Mouse (Mus musculus): ENCODE results near the gene Mmab. TPM values are rescaled to one million over a fixed set of nuclear protein-coding genes. Genes with fewer than 3 reads are reported as not detected.

Mmab gene
- total and polyA plus RNA-seq, 2 experiments from 2014 or later = 28.8 to 38.6 TPM

DNA sequence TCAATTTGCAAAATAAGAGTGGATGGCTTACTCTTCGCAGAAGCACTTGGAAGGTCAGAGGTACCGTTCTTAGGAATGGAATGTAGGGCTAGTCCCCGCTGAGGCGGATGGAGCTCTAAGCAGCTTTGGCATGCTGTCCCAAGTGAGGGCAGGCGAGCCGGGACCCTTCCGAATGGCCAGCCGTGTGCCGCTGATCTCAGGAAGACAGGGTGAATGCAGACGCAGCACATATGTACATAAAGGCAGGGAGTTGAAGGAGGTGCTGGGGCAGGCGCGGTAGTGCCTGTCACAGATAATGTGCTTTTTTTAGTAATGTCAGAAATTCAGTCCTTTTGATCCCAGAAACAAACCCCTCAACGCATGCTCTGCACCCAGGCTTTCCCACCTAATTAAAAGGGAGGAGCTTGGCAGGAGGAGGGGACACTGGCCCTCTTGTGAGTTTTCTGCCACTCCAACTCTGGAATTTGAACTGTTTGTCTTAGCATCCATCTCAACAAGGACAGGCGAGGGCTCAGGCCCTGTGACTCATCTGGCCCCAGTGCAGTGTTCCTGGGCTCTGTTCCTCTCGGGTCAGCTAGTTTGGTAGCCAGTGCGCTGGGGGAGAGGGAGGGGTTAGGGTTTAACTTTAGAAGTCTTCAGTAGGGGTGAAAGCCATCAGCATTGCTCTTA lies 30.7 kb downstream of the Mmab start:
- no peak overlapping the region for H3K27ac ChIP-seq (ENCODE audit: low read depth, low read length)
- H3K36me3 ChIP-seq (ENCODE audit: insufficient read depth, low read length) = peaks cover 85% of the 10 kb centered on the region
- no peak for ATAC-seq (ENCODE audit: low FRiP score)

DNA sequence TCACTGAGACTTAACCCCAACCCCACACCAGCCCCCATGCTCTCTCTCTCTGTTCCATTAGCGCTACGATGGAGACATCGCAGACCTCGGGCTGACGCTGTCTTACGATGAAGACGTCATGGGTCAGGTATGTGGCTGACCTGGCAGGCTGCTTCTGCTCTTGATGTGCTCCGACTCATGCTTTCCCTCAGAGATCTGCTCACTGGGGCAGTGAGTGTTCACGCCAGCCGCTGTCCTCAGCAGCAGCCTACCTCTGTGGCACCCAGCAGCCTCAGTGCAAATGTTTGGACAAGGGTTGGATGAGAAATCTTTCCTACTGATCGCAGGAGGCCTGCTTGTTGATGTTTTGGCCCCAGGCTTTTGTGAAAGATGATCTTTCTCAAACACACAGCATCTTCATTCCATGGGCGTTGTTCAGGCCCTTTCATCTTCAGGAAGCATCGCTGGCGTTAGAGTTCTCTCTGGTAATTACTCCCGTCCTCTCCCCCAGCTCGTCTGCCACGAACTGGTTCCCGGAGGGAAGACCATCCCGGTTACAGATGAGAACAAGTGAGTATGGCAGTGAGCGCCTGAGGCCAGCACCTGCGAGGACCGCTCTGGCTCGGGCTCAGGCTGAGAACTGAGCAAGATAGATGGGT lies 31.4 kb downstream of the Mmab start:
- ATAC-seq (ENCODE audit: low FRiP score) = no peak
- Histone ChIP-seq H3K36me3 (ENCODE audit: insufficient read depth, low read length) (peaks cover 88% of the 10 kb centered on the region), H3K4me3 (ENCODE audit: low read depth, low read length) (no peak overlapping the region), H3K4me2 (ENCODE audit: low read depth, low read length, poor library complexity, severe bottlenecking) (no peak overlapping the region), H3K4me1 (ENCODE audit: insufficient read depth, low read length) (no peaks in the 10 kb centered on the region), H3K27ac (ENCODE audit: low read depth, low read length) (no peak overlapping the region), H3K9ac (replicated peaks; ENCODE audit: low read length, poor library complexity, severe bottlenecking) (no peak overlapping the region), H3K27me3 (ENCODE audit: insufficient read depth, low read length) (no peaks in the 10 kb centered on the region), H3K9me3 (ENCODE audit: low read length) (no peaks in the 10 kb centered on the region)
- no peak for TF ChIP-seq CTCF (IDR thresholded peaks at IDR 0.05)
- DNase-seq (ENCODE audit: low spot score) = no peak
- WGBS = 81% methylated on average over 23 of the region's 23 CpGs

More for the DNA sequence above, 30.7 kb downstream of the Mmab start:
- Histone ChIP-seq H3K4me3 (ENCODE audit: low read depth, low read length) (no peak overlapping the region), H3K27me3 (ENCODE audit: insufficient read depth, low read length) (no peaks in the 10 kb centered on the region), H3K4me2 (ENCODE audit: low read depth, low read length, poor library complexity, severe bottlenecking) (no peak overlapping the region), H3K4me1 (ENCODE audit: insufficient read depth, low read length) (no peaks in the 10 kb centered on the region), H3K9ac (replicated peaks; ENCODE audit: low read length, poor library complexity, severe bottlenecking) (no peak overlapping the region), H3K9me3 (ENCODE audit: low read length) (no peaks in the 10 kb centered on the region)
- DNase-seq (ENCODE audit: low spot score) = no peak
- WGBS = 75% methylated on average over 16 of the region's 16 CpGs
- no peak for TF ChIP-seq CTCF (IDR thresholded peaks at IDR 0.05)

DNA sequence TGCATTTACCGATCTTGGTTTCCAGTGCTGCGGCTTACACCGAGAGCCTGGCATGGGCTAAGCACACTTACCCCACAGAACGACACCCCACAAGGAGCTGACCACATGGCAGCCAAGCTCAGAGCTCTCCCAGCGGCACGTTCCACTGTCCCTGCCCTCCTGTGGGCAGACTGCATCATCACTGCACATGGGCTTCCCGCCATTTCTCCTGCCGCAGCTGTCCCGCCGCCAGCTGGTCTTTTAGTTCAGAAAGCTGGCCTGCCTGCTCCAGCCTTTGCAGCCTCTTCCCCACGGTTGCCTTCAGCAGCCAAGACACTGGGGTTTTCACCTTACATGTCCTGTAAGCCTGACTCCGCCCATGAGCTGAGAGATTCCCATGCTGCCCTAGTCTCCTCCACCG lies 33.4 kb downstream of the Mmab start:
- H3K4me1 ChIP-seq (ENCODE audit: insufficient read depth, low read length) = no peaks in the 10 kb centered on the region
- H3K4me3 ChIP-seq (ENCODE audit: low read depth, low read length) = no peak overlapping the region
- no peak for TF ChIP-seq CTCF (IDR thresholded peaks at IDR 0.05)
- H3K36me3 ChIP-seq (ENCODE audit: insufficient read depth, low read length) = peaks cover 88% of the 10 kb centered on the region
- no peaks in the 10 kb centered on the region for H3K27me3 ChIP-seq (ENCODE audit: insufficient read depth, low read length)
- ATAC-seq (ENCODE audit: low FRiP score) (no peak), DNase-seq (ENCODE audit: low spot score) (no peak)
- H3K4me2 ChIP-seq (ENCODE audit: low read depth, low read length, poor library complexity, severe bottlenecking) = no peak overlapping the region
- no peak overlapping the region for H3K9ac ChIP-seq (replicated peaks; ENCODE audit: low read length, poor library complexity, severe bottlenecking)
- H3K9me3 ChIP-seq (ENCODE audit: low read length) = no peaks in the 10 kb centered on the region
- no peak overlapping the region for H3K27ac ChIP-seq (ENCODE audit: low read depth, low read length)
- WGBS = 91% methylated on average over 13 of the region's 13 CpGs

DNA sequence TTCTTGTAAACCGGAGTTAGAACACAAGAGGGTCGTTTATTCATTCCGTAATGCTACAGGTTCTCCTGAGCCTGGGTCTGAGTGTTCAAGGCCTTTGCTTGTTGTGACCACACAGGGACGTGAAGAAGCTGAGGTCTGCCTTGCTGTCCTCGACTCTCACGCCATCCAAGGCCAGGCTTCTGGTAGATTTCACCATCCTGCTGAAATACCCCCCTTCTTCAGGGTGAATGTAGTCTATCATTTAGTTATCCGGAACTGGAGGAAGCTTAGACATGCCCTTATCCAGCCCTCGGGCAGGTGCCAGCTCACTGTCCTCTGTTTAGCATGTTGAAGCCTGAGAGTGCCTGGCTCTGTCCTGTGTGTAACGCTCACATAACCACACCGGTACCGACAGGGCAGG lies 35.0 kb downstream of the Mmab start:
- Histone ChIP-seq H3K4me3 (ENCODE audit: low read depth, low read length) (no peak overlapping the region), H3K4me2 (ENCODE audit: low read depth, low read length, poor library complexity, severe bottlenecking) (no peak overlapping the region), H3K36me3 (ENCODE audit: insufficient read depth, low read length) (peaks cover 86% of the 10 kb centered on the region), H3K27ac (ENCODE audit: low read depth, low read length) (no peak overlapping the region), H3K9me3 (ENCODE audit: low read length) (no peaks in the 10 kb centered on the region), H3K27me3 (ENCODE audit: insufficient read depth, low read length) (no peaks in the 10 kb centered on the region), H3K9ac (replicated peaks; ENCODE audit: low read length, poor library complexity, severe bottlenecking) (no peak overlapping the region), H3K4me1 (ENCODE audit: insufficient read depth, low read length) (no peaks in the 10 kb centered on the region)
- ATAC-seq (ENCODE audit: low FRiP score) (no peak), DNase-seq (ENCODE audit: low spot score) (no peak)
- 94% methylated on average over 11 of the region's 11 CpGs for WGBS
- TF ChIP-seq CTCF (IDR thresholded peaks at IDR 0.05) = no peak

DNA sequence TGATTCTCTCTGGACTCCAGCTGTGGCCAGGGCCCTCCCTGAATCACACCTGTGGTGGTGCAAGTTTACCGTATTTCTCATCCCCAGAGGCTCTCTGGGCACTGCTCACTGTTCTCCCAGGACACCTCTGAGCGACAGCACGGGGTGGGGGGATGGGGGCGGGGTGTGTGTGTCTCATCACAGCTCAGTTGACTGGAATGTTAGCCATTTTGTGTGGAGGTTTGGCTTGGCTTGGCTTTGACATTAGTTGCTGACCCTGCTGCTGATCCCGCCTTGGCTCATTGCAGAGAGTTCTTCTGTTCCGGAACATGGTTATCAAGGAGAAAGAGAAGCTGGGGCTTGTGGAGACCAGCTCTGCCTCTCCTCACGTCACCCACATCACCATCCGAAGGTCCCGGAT lies 36.0 kb downstream of the Mmab start:
- H3K4me3 ChIP-seq (ENCODE audit: low read depth, low read length) = no peak overlapping the region
- H3K27ac ChIP-seq (ENCODE audit: low read depth, low read length) = no peak overlapping the region
- no peak overlapping the region for H3K4me2 ChIP-seq (ENCODE audit: low read depth, low read length, poor library complexity, severe bottlenecking)
- H3K27me3 ChIP-seq (ENCODE audit: insufficient read depth, low read length) = no peaks in the 10 kb centered on the region
- no peaks in the 10 kb centered on the region for H3K9me3 ChIP-seq (ENCODE audit: low read length)
- 95% methylated on average over 9 of the region's 9 CpGs for WGBS
- no peaks in the 10 kb centered on the region for H3K4me1 ChIP-seq (ENCODE audit: insufficient read depth, low read length)
- H3K36me3 ChIP-seq (ENCODE audit: insufficient read depth, low read length) = peaks cover 89% of the 10 kb centered on the region
- ATAC-seq (ENCODE audit: low FRiP score) = no peak
- no peak for TF ChIP-seq CTCF (IDR thresholded peaks at IDR 0.05)
- DNase-seq (ENCODE audit: low spot score) = no peak
- no peak overlapping the region for H3K9ac ChIP-seq (replicated peaks; ENCODE audit: low read length, poor library complexity, severe bottlenecking)

DNA sequence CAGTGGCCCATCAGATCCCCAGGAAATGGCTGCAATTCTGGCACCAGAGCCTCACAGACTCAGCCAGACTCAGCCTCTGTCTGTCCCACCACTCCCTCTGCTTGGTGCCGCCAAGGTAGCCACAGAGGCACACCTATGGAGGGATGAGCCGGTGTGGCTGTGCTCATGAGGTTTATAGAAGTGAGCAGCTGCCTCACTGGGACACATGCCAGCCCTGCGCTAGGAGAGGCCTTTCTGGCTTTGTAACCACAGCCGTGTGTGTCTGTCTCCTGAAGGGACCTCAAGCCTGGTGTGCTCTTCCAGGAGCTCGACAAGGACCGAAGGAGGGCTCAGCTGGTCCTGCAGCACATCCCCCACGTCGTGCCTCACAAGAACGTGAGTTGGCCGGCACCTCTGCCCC lies 36.6 kb downstream of the Mmab start:
- DNase-seq (ENCODE audit: low spot score) (peak; percentile 55), ATAC-seq (ENCODE audit: low FRiP score) (no peak)
- Histone ChIP-seq H3K36me3 (ENCODE audit: insufficient read depth, low read length) (peaks cover 89% of the 10 kb centered on the region), H3K27me3 (ENCODE audit: insufficient read depth, low read length) (no peaks in the 10 kb centered on the region), H3K4me1 (ENCODE audit: insufficient read depth, low read length) (no peaks in the 10 kb centered on the region), H3K4me2 (ENCODE audit: low read depth, low read length, poor library complexity, severe bottlenecking) (no peak overlapping the region), H3K9me3 (ENCODE audit: low read length) (no peaks in the 10 kb centered on the region), H3K9ac (replicated peaks; ENCODE audit: low read length, poor library complexity, severe bottlenecking) (no peak overlapping the region), H3K4me3 (ENCODE audit: low read depth, low read length) (no peak overlapping the region), H3K27ac (ENCODE audit: low read depth, low read length) (no peak overlapping the region)
- no peak for TF ChIP-seq CTCF (IDR thresholded peaks at IDR 0.05)
- WGBS = 76% methylated on average over 10 of the region's 10 CpGs
